Mouse (Mus musculus) MN1 (cell line): ENCODE measurements around the gene Fgf11.

Source experiments
- DNase-seq: peaks from one replicate; pipeline ENCODE4 v3.0.0-alpha.2; 2016; ENCODE audit warnings: low spot score

Gene Fgf11

DNA sequence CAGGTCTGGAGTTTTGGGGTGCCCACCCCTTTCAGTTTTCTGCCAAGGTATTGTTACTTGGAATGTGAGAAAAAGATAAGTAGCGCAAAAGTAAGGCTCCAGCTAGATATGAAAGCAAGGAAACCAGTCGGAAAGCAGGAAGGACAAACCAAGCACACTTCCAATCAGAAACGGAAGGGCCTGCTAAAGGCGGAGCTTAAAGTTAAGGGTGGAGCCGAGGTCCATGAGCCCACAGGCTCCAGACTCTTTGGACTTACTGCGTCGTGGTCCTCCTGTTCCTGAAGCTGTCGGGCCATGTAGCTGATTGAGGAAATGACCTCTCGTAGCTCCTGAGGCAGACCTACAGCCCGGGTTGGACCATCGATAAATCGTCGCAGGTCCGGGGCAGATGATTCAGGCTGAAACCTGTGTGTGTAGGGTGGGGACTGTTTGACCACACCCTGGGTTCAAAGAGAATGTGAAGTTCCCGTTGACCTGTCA is 16.8 kb downstream of the Fgf11 start:
- DNase-seq = no peak

- DNase-seq = no peak
Measured at GRCm38 (mm10) chr11:69781828-69782227, 19.8 kb downstream of the Fgf11 start.

- no peak for DNase-seq
Measured at GRCm38 (mm10) chr11:69778985-69779384, 22.7 kb downstream of the Fgf11 start.

GRCm38 (mm10) chr11:69778258-69778982 is 23.2 kb downstream of the Fgf11 start:
- no peak for DNase-seq

DNA sequence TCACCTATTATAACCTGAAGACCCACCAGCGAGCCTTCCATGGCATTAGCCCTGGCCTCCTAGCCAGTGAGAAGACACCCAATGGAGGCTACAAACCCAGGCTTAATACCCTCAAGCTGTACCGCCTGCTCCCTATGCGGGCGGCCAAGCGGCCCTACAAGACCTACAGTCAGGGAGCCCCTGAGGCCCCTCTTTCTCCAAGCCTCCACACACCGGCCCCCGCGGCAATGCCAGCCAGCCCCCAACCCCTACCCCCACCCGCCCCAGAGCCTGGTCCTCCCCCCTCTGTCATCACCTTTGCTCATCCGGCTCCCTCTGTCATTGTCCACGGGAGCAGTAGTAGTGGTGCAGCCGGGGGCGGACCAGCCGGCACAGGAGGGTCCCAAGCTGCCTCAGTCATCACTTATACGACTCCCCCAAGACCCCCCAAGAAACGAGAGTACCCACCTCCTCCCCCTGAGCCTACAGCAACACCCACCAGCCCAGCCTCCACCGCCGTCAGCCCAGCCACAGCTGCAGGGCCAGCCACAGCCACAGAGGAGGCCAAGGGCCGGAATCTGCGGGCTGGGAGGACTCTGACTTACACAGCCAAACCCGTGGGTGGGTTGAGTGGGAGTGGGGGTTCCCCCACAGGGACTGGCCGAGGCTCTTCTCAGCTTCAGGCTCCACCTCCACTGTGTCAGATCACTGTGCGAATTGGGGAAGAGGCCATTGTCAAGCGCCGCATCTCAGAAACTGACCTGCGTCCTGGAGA is 24.0 kb downstream of the Fgf11 start:
- no peak for DNase-seq

- no peak for DNase-seq
Measured at GRCm38 (mm10) chr11:69776488-69776887, 25.2 kb downstream of the Fgf11 start.

GRCm38 (mm10) chr11:69775716-69776115 is 25.9 kb downstream of the Fgf11 start:
- DNase-seq = no peak

DNA sequence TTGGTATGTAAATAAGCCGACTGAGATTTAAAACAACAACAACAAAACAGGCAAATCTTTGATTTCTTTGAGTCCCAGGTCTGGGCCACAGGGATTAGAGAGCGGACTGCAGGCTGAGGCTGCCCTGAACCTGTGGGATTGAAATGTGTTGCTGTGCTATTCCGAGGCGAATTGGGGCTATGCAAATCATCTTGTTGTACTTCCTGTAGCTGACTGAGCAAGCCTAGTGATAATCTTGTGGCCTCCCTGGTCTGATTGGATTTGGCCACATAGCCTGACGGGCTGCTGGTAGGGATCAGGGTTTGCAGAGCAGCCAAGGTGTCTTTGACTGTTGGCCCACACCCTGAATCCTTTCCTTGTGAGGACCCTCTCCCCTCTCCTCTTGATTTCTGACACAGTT is 26.7 kb downstream of the Fgf11 start:
- no peak for DNase-seq

GRCm38 (mm10) chr11:69767625-69767909 is 34.1 kb downstream of the Fgf11 start:
- DNase-seq = no peak

DNA sequence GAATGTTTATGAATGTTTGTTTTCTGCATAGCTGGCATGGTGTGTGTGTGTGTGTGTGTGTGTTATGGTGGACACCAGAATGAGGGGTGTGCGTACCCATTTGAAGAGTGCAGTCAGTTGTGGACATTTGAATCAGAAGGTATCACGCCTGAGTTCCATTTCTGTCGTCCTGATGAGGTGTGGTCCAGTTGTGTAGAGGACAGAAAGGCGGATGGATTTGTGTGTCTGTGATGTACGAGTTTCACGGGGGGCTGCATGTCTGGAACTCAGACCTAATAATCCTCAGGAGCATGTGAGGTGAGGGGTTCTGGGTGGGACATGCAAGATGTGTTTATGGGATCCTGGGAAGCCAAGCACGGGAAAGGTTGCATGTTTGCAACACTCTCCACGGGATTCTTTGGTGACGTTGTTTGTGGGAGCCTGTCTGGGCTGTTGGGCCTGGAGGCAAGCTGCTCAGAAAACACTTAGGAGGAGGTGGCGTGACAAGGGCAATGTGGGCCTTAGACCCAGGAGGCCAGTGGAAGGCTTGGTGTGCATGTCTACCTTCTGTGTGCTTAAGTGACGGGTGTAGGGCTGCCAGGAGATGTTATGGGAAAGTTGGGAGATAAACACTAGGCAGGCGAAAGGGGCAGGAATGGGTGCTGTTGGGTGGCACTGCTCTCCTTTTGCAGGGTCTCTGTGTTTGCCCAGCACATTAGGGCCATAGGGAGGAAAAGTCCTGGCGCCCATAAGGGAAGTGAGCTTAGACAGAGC is 34.6 kb downstream of the Fgf11 start:
- no peak for DNase-seq

- peak; percentile 46 for DNase-seq
Measured at GRCm38 (mm10) chr11:69766126-69766609, 35.5 kb downstream of the Fgf11 start.

DNA sequence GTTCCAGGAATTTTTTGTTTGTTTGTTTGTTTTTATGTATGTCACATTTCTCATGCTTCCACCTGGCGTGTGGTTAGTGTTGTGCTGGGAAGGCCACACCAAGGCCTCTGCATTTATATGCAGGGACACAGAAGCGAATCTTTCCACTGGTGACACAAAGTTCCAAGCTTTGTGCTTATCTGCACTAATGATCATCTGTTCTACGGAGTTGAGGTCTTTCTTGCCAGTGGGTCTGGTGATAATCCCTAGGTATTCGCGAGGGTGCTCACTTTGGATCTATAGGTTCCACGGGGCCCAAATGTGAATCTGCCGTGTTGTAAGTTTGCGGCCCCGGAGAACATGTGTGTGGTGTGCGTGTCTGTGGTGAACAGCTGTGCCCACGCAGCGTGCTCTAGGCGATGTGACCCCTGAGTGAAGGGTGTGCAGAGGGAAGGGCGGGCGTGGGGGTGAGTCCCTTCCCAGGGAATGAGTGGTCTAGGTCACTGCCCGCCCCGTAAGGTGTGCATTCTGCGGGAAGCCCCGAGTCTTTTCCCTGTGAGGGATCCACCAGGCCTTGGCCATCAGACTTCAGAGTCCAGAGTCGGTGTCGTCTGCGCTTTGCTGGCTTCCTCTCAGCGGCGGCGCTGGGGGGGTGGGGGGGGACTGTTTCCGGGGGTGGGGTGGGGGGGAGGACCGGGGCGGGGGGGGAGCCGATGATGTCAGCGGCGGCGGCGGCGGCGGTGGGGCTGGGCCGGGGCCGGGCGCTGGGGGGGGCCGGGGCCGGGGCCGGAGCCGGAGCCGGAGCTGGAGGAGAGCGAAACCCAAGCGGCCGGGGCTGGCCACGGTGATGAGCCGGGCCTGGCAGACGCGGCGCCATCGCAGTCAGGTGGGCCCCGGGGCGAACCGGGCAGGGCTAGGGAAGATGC is 36.2 kb downstream of the Fgf11 start, which contains the start of gene Zbtb4:
Gene Zbtb4, plus strand, starts transcription at position 692 of the 905 bp plus-strand sequence.
- DNase-seq = peak; percentile 34

DNA sequence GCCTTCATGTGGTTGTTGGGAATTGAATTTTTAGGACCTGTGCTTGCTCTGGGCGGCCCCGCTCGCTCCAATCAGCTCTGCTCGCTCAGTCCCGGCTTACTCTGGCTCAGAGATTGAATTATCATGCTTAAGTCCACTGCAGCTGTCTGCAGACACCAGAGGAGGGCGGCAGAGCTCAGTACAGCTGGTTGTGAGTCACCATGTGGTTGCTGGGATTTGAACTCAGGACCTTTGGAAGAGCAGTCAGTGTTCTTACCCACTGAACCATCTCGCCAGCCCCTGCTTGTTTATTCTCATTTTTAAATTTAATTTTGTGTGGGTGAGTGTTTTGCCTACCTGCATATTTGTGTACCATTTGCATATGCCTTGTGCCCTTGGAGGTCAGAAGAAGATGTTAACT is 38.1 kb downstream of the Fgf11 start:
- DNase-seq = no peak

- no peak for DNase-seq
Measured at GRCm38 (mm10) chr11:69761868-69762267, 39.8 kb downstream of the Fgf11 start, which contains the start of gene Slc35g3. Gene Slc35g3, minus strand, starts transcription at chr11:69761968.

DNA sequence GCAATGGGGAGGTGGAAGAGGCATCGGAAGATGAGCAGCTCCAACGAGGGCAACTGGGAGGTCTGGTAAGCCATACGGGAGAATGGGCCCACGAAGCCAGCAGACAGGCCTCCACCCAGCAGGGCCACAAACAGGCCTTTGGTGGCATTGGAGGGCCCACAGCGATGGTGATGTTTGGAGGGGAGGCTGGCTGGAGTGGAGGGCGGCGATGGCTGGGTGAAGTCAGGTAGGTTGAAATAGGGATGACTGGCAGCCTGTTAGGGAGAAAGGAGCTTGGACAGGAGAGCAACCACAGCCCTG is 40.8 kb downstream of the Fgf11 start:
- DNase-seq = no peak

DNA sequence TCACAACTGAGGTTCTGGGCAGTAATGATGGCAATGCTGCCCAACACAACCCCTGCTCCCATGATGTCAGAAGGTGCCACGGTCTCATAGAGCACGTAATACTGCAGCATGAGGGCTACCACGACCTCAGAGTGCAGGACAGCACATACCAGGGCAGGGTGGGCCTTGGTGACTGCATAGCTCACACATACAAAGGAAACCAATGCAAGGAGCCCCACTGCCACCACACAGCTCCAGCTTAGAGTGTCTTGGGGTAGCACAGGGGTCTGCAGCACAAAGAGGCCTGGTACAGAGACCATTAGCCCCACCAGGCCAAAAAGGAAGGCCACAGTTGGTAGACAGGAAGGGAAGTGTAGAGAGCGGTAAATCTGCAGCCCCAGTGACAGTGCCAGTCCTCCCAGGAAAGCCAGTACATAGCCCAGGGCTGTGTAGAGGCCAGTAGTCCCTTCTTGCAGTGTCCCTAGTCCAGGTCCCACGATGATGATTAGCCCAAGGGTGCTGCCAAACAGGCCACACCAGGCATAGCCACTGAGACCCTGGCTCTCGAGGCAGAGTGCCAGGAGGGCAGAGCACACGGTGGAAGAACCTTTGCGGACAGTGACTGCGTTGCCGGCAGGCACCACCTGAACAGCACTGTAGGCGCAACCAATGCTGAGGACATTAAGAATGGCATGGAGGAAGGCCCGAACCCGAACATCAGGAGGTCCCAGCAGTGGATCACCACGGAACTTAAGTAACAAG is 41.3 kb downstream of the Fgf11 start:
- DNase-seq = peak; percentile 22

DNA sequence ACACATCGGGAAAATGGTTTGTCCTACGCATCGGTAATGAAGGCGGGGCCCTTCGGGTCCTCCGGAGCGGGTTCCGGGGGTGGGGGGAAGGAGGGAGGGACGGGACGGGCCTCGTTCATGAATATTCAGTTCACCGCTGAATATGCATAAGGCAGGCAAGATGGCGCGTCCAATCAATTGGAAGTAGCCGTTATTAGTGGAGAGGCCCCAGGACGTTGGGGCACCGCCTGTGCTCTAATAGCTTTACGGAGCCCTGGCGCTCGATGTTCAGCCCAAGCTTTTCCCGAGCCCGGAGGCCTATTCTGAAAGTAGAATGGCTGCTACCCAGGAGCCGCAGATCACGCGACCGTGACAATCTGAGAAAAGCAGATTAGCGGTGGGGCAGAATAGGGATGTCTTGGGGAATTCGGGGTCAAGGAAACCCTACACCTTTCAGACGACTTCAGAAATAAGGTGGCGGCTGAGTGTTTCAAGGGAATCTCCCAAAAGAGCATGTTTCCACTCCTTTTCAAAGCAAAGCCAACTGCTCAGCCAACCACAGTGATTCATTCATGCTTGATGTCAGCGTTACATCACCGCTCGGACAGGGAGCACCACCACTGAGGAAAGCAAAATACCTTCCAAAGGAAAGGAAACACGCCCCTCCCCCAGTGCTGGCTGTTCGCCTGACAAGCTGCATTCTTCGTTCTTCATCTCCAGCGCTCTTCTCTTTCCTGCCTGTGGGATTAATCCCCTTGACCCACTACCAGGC is 42.5 kb downstream of the Fgf11 start:
- peak; percentile 89 for DNase-seq

DNA sequence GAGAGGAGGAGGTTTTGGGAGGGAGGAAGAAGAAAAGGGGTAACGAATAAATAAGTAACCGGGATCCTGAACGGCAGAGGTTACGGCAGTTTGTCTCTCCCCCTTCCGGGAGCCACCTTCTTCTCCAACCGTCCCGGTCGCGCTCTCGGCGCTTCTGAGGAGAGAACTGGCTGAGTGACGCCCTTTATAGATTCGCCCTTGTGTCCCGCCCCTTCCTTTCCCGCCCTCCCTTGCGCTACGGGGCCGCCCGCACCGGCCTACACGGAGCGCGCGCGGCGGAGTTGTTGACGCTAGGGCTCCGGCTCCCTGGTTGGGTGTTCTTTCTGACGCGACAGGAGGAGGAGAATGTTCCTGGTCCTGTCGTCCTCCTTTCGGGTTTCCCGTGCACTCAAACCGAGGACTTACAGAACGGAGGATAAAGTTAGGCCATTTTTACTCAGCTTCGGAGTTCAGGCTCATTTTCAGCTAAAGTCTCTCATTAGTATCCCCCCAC is 43.1 kb downstream of the Fgf11 start, which contains the start of gene Polr2a:
Gene Polr2a, minus strand, starts transcription at position 160 of the 493 bp plus-strand sequence.
- peak; percentile 97 for DNase-seq

DNA sequence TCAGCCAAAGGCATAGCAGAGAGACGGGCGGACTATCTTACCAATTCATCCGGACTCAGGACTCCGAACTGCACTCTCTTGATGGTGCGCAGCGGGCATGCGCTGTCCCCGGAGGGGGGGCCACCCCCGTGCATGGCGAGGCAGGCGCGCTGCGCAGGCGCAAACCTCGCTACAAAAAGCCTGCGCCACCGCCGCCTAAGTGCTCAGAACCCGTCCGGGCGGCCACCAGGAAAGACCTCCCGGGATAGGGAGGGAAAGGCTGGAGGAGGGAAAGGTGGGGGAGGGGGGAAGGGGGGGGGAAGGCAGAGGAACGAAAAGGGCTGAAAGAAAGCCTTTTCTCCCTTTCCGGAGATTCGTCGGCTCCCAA is 43.6 kb downstream of the Fgf11 start:
- DNase-seq = peak; percentile 93
